Mouse (Mus musculus) heart, embryonic 16.5 days (tissue): ENCODE data around the gene Ryr2. TPM values are rescaled to one million over a fixed set of nuclear protein-coding genes. Genes with fewer than 3 reads are reported as not detected.
"Not testable (repeated sequence)": the region's sequence is repeated elsewhere in the genome, so short reads cannot be mapped to it uniquely, and the experiment has no call there.

ENCODE experiments used
- ATAC-seq: fragments of 200-750 bp; cut with Nextera tagmentation; replicated peaks from 2 replicates; pipeline ENCODE4 v1.8.0; 2017; ENCODE audit warnings: moderate number of reproducible peaks; ENCODE audit not compliant: insufficient read depth, low FRiP score; ENCODE audit errors: extremely low read depth
- H3K27ac ChIP-seq: fragments of 300-500 bp; sonication (generic); 2 replicates; pipeline ENCODE4 v1.5.1; 2014; ENCODE audit warnings: mild to moderate bottlenecking, low read length, control low read depth, moderate library complexity
- H3K27me3 ChIP-seq: fragments of 300-500 bp; sonication (generic); 2 replicates; pipeline ENCODE4 v1.6.1; 2014; ENCODE audit warnings: low read length, mixed read lengths; ENCODE audit not compliant: control insufficient read depth, insufficient read depth
- H3K36me3 ChIP-seq: fragments of 300-500 bp; sonication (generic); 2 replicates; pipeline ENCODE4 v1.6.1; 2014; ENCODE audit not compliant: control insufficient read depth, insufficient read depth
- H3K4me1 ChIP-seq: fragments of 300-500 bp; sonication (generic); 2 replicates; pipeline ENCODE4 v1.6.1; 2014; ENCODE audit warnings: low read length, mixed read lengths; ENCODE audit not compliant: control insufficient read depth, insufficient read depth
- H3K4me2 ChIP-seq: fragments of 300-500 bp; sonication (generic); 2 replicates; pipeline ENCODE4 v1.6.1; 2014; ENCODE audit warnings: low read depth, mild to moderate bottlenecking, control low read depth, low read length
- H3K4me3 ChIP-seq: fragments of 300-500 bp; sonication (generic); 2 replicates; pipeline ENCODE4 v1.5.1; 2014; ENCODE audit warnings: mild to moderate bottlenecking, control low read depth, low read length
- H3K9ac ChIP-seq: fragments of 300-500 bp; sonication (generic); 2 replicates; pipeline ENCODE4 v1.6.1; 2014; ENCODE audit warnings: low read length, control low read depth
- H3K9me3 ChIP-seq: fragments of 300-500 bp; sonication (generic); replicated peaks from 2 replicates; pipeline ENCODE4 v1.6.1; 2016; ENCODE audit warnings: low read length; ENCODE audit not compliant: control insufficient read depth
- WGBS: fragments of 180-500 bp; shearing (Covaris S2); extraction: QIAGEN DNeasy Blood & Tissue Kit; methylation state at CpG from one replicate; pipeline ENCODE4 v1.1.7; 2014; 5-methylcytosine and 5-hydroxymethylcytosine counted together
- polyA plus RNA-seq: library from polyadenylated mRNA; unstranded; fragments of >200 nt; fragmentation: Nextera tagmentation; extraction: Ambion mirVana; gene quantifications from 2 replicates; pipeline ENCODE4 v1.2.1, GENCODE M21; 2015

Ryr2 gene
- polyA plus RNA-seq, 1 experiment from 2014 or later, result 31.5 TPM

- H3K4me3 ChIP-seq, H3K4me1 ChIP-seq, H3K9ac ChIP-seq, H3K36me3 ChIP-seq, H3K27me3 ChIP-seq, H3K4me2 ChIP-seq, H3K9me3 ChIP-seq, H3K27ac ChIP-seq: not testable (repeated sequence)
- ATAC-seq, result peak; percentile 33; the same call in 1 of the 2 replicates
- 32% methylated on average over 15 of the region's 15 CpGs for WGBS
Measured at GRCm38 (mm10) chr13:11549136-11549535, 557.6 kb downstream of the Ryr2 start.

GRCm38 (mm10) chr13:11545841-11546240 is 560.9 kb downstream of the Ryr2 start:
- ATAC-seq, result no peak
- Histone ChIP-seq H3K36me3 (no peaks in the 10 kb centered on the region), H3K4me2 (no peak overlapping the region), H3K27me3 (no peaks in the 10 kb centered on the region), H3K4me1 (peaks cover 4% of the 10 kb centered on the region), H3K27ac (no peak overlapping the region), H3K9ac (no peak overlapping the region), H3K9me3 (no peaks in the 10 kb centered on the region), H3K4me3 (no peak overlapping the region)
- 27% methylated on average over 7 of the region's 7 CpGs for WGBS

GRCm38 (mm10) chr13:11542546-11542945 is 564.2 kb downstream of the Ryr2 start:
- H3K4me1 ChIP-seq, result no peaks in the 10 kb centered on the region
- H3K9me3 ChIP-seq, result no peaks in the 10 kb centered on the region
- H3K9ac ChIP-seq, result no peak overlapping the region
- H3K4me3 ChIP-seq, result no peak overlapping the region
- 76% methylated on average over 3 of the region's 3 CpGs for WGBS
- no peak for ATAC-seq
- H3K27ac ChIP-seq, result no peak overlapping the region
- H3K4me2 ChIP-seq, result no peak overlapping the region
- no peaks in the 10 kb centered on the region for H3K36me3 ChIP-seq
- no peaks in the 10 kb centered on the region for H3K27me3 ChIP-seq

DNA sequence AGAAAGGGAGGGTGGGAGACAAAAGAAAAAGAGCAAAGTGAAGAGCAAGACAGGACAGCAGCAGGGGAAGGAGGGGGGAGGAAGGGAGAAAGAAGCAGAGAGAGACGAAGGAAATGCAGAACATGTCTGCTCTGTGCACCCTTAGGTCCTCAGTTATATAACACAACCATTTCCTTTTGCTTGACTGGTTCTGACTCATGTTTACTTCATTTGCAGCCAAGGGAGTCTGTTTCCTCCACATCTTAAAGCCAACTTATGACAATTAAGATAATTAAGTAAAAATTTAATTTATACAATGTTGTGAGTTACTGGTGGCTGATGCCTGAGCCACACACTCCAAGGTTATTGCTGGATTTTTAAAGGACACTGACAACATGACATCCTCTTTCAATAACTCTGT is 569.9 kb downstream of the Ryr2 start:
- no peak for ATAC-seq
- H3K27me3 ChIP-seq, result no peaks in the 10 kb centered on the region
- H3K36me3 ChIP-seq, result no peaks in the 10 kb centered on the region
- H3K4me1 ChIP-seq, result no peaks in the 10 kb centered on the region
- 45% methylated on average over 1 of the region's 1 CpGs for WGBS
- H3K4me2 ChIP-seq, result no peak overlapping the region
- no peaks in the 10 kb centered on the region for H3K9me3 ChIP-seq
- H3K27ac ChIP-seq, result no peak overlapping the region
- no peak overlapping the region for H3K9ac ChIP-seq
- H3K4me3 ChIP-seq, result no peak overlapping the region

DNA sequence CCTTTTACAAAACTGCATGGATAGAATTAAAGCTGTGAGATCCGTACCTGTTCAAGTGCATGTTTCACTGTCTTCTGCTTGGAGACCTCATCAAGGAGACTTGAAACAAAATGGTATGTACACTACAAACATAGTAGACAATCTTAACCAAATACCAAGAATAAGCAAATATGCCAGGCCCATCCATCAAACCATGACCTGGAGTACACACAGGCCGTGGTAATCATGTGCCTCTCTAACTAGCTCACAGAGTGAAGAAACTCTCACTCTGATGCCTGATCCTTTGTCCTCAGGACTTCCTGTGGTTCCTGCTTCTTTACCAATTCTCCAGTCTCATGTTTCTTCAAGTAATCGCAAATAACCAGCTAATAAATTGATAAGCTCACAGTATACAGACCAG is 570.9 kb downstream of the Ryr2 start:
- no peak for ATAC-seq
- no peak overlapping the region for H3K27ac ChIP-seq
- H3K4me2 ChIP-seq, result no peak overlapping the region
- no peaks in the 10 kb centered on the region for H3K36me3 ChIP-seq
- H3K9me3 ChIP-seq, result no peaks in the 10 kb centered on the region
- H3K9ac ChIP-seq, result no peak overlapping the region
- WGBS, result 78% methylated on average over 3 of the region's 3 CpGs
- no peaks in the 10 kb centered on the region for H3K27me3 ChIP-seq
- H3K4me3 ChIP-seq, result no peak overlapping the region
- H3K4me1 ChIP-seq, result no peaks in the 10 kb centered on the region

GRCm38 (mm10) chr13:11533265-11533664 is 573.5 kb downstream of the Ryr2 start:
- ATAC-seq, result no peak
- no peaks in the 10 kb centered on the region for H3K36me3 ChIP-seq

GRCm38 (mm10) chr13:11532014-11532890 is 574.5 kb downstream of the Ryr2 start:
- Histone ChIP-seq H3K27ac (no peak overlapping the region), H3K36me3 (no peaks in the 10 kb centered on the region), H3K4me2 (no peak overlapping the region), H3K4me3 (no peak overlapping the region), H3K4me1 (no peaks in the 10 kb centered on the region), H3K9ac (no peak overlapping the region), H3K27me3 (no peaks in the 10 kb centered on the region), H3K9me3 (no peaks in the 10 kb centered on the region)
- whole genome bisulfite sequencing, result 69% methylated on average over 7 of the region's 7 CpGs
- ATAC-seq, result no peak

More at GRCm38 (mm10) chr13:11533265-11533664, 573.5 kb downstream of the Ryr2 start:
- Histone ChIP-seq H3K27me3 (no peaks in the 10 kb centered on the region), H3K4me1 (no peaks in the 10 kb centered on the region), H3K9me3 (no peaks in the 10 kb centered on the region), H3K27ac (no peak overlapping the region), H3K9ac (no peak overlapping the region), H3K4me2 (no peak overlapping the region), H3K4me3 (no peak overlapping the region)
- WGBS, result 34% methylated on average over 2 of the region's 2 CpGs

- Histone ChIP-seq H3K27me3 (no peaks in the 10 kb centered on the region), H3K9ac (no peak overlapping the region), H3K36me3 (no peaks in the 10 kb centered on the region), H3K4me1 (no peaks in the 10 kb centered on the region), H3K9me3 (no peaks in the 10 kb centered on the region), H3K4me2 (no peak overlapping the region), H3K27ac (no peak overlapping the region), H3K4me3 (no peak overlapping the region)
- 84% methylated on average over 4 of the region's 4 CpGs for WGBS
- no peak for ATAC-seq
Measured at GRCm38 (mm10) chr13:11523612-11524011, 583.1 kb downstream of the Ryr2 start.

- ATAC-seq, result no peak
- Histone ChIP-seq H3K9me3 (no peaks in the 10 kb centered on the region), H3K4me1 (no peaks in the 10 kb centered on the region), H3K4me2 (no peak overlapping the region), H3K27me3 (no peaks in the 10 kb centered on the region), H3K4me3 (no peak overlapping the region), H3K9ac (no peak overlapping the region), H3K27ac (no peak overlapping the region), H3K36me3 (no peaks in the 10 kb centered on the region)
- WGBS, result 81% methylated on average over 2 of the region's 2 CpGs
Measured at GRCm38 (mm10) chr13:11520765-11521164, 586.0 kb downstream of the Ryr2 start.
